Mouse (Mus musculus): Measurements from ENCODE around the gene Apol8.

GRCm38 (mm10) chr15:77773099-77773915 lies 16.5 kb upstream of the Apol8 start:
- no peak for TF ChIP-seq CTCF (IDR thresholded peaks at IDR 0.05; ENCODE audit: insufficient read depth, low read length)
- no peak for TF ChIP-seq POLR2A (IDR thresholded peaks at IDR 0.05; ENCODE audit: borderline replicate concordance, extremely low read depth, low read depth, low read length)

Data from lung, adult 2 months (tissue).